Mouse (Mus musculus) olfactory bulb, adult 2 months (tissue): Measurements from ENCODE around the gene Dhx37.

Experiments
- CTCF ChIP-seq: fragments of 200-500 bp; IDR thresholded peaks from 2 replicates; pipeline ENCODE4 v1.5.1; 2012; ENCODE audit warnings: low read depth, mild to moderate bottlenecking, low read length, moderate library complexity; ENCODE audit not compliant: insufficient read depth
- POLR2A ChIP-seq: fragments of 200-500 bp; IDR thresholded peaks from 2 replicates; pipeline ENCODE4 v1.6.1; 2012; ENCODE audit warnings: mild to moderate bottlenecking, low read depth, low read length, moderate library complexity; ENCODE audit not compliant: insufficient read depth

- no peak for TF ChIP-seq CTCF
- no peak for TF ChIP-seq POLR2A
These were observed 14.8 kb downstream of the Dhx37 start for GRCm38 (mm10) chr5:125419124-125419523.
